Mouse (Mus musculus): ENCODE measurements around the gene Crybb1. TPM values are rescaled to one million over a fixed set of nuclear protein-coding genes. Genes with fewer than 3 reads are reported as not detected.
A peak's percentile ranks its signal among the peaks of the same experiment; 100 is the strongest.

Crybb1 gene
- total and polyA plus RNA-seq, 2 experiments, result not detected

DNA sequence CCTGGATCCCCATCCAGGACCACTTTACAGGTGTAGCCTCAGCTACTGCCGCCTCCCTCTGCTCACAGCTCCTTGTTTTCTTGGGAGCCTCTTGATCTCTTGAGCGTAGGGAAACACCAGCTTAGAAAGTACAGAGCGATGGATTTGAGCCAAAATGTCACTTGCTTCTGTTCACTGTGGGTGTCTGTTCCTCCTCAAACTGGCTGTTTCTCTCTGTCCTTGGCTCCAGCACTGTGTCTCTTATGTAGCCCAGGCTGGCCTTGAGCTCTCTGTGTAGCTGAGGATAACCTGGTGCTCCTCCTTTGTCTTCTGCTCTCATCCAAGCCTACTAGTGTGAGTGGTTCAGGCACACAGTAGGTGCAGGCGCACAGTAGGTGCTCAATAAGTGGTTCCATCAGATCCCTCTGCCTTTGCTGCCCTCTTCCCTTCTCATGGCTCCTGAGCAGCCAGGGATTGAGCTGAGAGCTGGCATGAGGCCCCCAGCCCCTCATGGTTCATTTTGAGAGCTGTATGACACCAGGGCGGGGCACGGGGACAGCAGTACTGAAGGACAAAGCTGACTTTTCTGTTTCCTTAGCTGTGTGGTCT, 45.2 kb downstream of the Crybb1 start:
- Histone ChIP-seq H3K79me2 (ENCODE audit: control insufficient read depth, insufficient read depth, low read length) (peaks cover 29% of the 10 kb centered on the region), H3K4me3 (ENCODE audit: insufficient read depth, low read depth, low read length) (no peak overlapping the region), H3K27me3 (ENCODE audit: control insufficient read depth, insufficient read depth, low read length) (no peaks in the 10 kb centered on the region), H3K27ac (replicated peaks; ENCODE audit: insufficient read depth, low read depth, low read length) (no peak overlapping the region), H3K4me1 (ENCODE audit: control insufficient read depth, insufficient read depth, low read length) (peaks cover 57% of the 10 kb centered on the region), H3K36me3 (ENCODE audit: control insufficient read depth, insufficient read depth, low read length) (no peaks in the 10 kb centered on the region), H3K9ac (ENCODE audit: low read depth, low read length) (no peak overlapping the region)
- DNase-seq (ENCODE audit: extremely low read depth, low read depth, low spot score), result peak; percentile 27
- 86% methylated on average over 6 of the region's 6 CpGs for WGBS
- TF ChIP-seq POLR2A (IDR thresholded peaks at IDR 0.05; ENCODE audit: extremely low read depth, insufficient read depth, low read length) (no peak), CTCF (IDR thresholded peaks at IDR 0.05; ENCODE audit: low read depth, low read length) (no peak)

DNA sequence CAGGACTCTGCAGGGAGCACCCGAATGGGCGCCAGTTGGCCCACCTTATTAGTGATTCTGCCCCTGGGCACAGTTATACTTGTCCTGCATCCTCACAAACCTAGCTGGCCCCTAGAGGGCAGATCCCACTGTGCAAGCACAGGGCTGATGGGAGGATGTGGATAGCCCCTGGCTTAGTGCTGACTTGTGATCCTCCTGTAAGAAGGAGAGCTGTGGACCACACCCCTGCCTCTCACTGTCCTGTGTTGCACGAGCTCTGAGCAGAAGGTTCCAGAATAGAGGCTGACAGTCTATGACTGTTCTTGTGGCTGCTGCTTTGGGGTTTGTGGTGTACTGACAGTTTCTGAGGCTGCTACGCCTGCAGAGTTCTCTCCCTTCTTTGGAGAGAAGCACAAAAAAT, 46.1 kb downstream of the Crybb1 start:
- Histone ChIP-seq H3K27ac (replicated peaks; ENCODE audit: insufficient read depth, low read depth, low read length) (peak overlapping the region; percentile 62), H3K79me2 (ENCODE audit: control insufficient read depth, insufficient read depth, low read length) (peaks cover 27% of the 10 kb centered on the region), H3K4me1 (ENCODE audit: control insufficient read depth, insufficient read depth, low read length) (peaks cover 50% of the 10 kb centered on the region), H3K36me3 (ENCODE audit: control insufficient read depth, insufficient read depth, low read length) (no peaks in the 10 kb centered on the region), H3K9ac (ENCODE audit: low read depth, low read length) (peak overlapping the region; percentile 27; the same call in 1 of the 2 replicates), H3K4me3 (ENCODE audit: insufficient read depth, low read depth, low read length) (no peak overlapping the region), H3K27me3 (ENCODE audit: control insufficient read depth, insufficient read depth, low read length) (no peaks in the 10 kb centered on the region)
- 61% methylated on average over 4 of the region's 4 CpGs for WGBS
- no peak for TF ChIP-seq POLR2A (IDR thresholded peaks at IDR 0.05; ENCODE audit: extremely low read depth, insufficient read depth, low read length)
- TF ChIP-seq CTCF (IDR thresholded peaks at IDR 0.05; ENCODE audit: low read depth, low read length), result peak; percentile 28; the same call in 1 of the 2 replicates
- DNase-seq (ENCODE audit: extremely low read depth, low read depth, low spot score), result no peak

DNA sequence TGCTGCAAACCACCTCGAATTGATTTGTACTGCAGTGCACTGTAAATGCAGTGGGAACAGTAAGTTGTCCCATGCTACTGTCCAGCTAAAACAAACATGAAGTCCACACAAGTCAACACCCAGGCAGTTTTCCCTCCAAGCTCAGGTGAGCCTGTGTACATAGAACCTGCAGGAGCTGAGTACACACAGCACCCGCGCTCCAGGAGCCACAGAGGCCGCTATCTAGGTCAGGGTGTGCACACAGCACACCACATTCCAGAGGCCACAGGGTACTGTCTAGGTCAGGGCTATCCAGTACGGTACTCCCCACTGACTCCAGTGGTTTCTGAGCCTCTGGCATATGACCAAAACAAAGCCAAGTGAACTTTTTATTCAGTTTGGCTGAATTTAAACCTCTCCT, 46.7 kb downstream of the Crybb1 start:
- no peaks in the 10 kb centered on the region for H3K36me3 ChIP-seq (ENCODE audit: control insufficient read depth, insufficient read depth, low read length)
- no peak overlapping the region for H3K4me3 ChIP-seq (ENCODE audit: insufficient read depth, low read depth, low read length)
- H3K4me1 ChIP-seq (ENCODE audit: control insufficient read depth, insufficient read depth, low read length), result peaks cover 44% of the 10 kb centered on the region
- TF ChIP-seq CTCF (IDR thresholded peaks at IDR 0.05; ENCODE audit: low read depth, low read length), result no peak
- no peak for TF ChIP-seq POLR2A (IDR thresholded peaks at IDR 0.05; ENCODE audit: extremely low read depth, insufficient read depth, low read length)
- H3K27me3 ChIP-seq (ENCODE audit: control insufficient read depth, insufficient read depth, low read length), result no peaks in the 10 kb centered on the region
- 0 out of 2 replicates have a peak overlapping the region, but pooled peaks have one; percentile 22 for H3K9ac ChIP-seq (ENCODE audit: low read depth, low read length)
- WGBS, result 10% methylated on average over 5 of the region's 5 CpGs
- H3K27ac ChIP-seq (replicated peaks; ENCODE audit: insufficient read depth, low read depth, low read length), result peak overlapping the region; percentile 64
- DNase-seq (ENCODE audit: extremely low read depth, low read depth, low spot score), result peak; percentile 100
- peaks cover 21% of the 10 kb centered on the region for H3K79me2 ChIP-seq (ENCODE audit: control insufficient read depth, insufficient read depth, low read length)

DNA sequence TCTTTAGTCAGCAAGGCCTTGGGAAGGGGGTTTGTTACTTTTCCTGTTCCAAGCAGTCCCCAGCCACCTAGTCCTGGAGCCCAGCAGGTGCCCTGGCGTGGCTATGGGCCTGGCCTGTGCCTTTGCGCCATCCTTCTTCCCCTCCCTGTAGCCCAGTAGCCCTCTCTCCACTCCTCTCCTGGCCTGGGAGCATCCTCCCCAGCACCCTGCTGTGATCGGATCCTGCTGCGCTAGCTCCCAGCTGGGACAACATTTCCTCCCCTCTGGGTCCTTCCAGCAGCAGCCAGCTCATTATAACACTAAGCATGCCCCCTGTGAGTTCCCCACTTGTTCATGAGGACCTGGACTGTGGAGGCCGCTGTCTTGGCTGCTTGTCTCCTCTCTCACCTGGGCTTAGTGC, 50.2 kb downstream of the Crybb1 start:
- Histone ChIP-seq H3K4me3 (ENCODE audit: insufficient read depth, low read depth, low read length) (no peak overlapping the region), H3K27me3 (ENCODE audit: control insufficient read depth, insufficient read depth, low read length) (no peaks in the 10 kb centered on the region), H3K79me2 (ENCODE audit: control insufficient read depth, insufficient read depth, low read length) (peaks cover 9% of the 10 kb centered on the region; the same call in 1 of the 2 replicates), H3K27ac (replicated peaks; ENCODE audit: insufficient read depth, low read depth, low read length) (no peak overlapping the region), H3K4me1 (ENCODE audit: control insufficient read depth, insufficient read depth, low read length) (peaks cover 16% of the 10 kb centered on the region), H3K36me3 (ENCODE audit: control insufficient read depth, insufficient read depth, low read length) (peaks cover 6% of the 10 kb centered on the region; the same call in 1 of the 2 replicates), H3K9ac (ENCODE audit: low read depth, low read length) (no peak overlapping the region)
- no peak for TF ChIP-seq CTCF (IDR thresholded peaks at IDR 0.05; ENCODE audit: low read depth, low read length)
- no peak for DNase-seq (ENCODE audit: extremely low read depth, low read depth, low spot score)
- 96% methylated on average over 5 of the region's 5 CpGs for WGBS

DNA sequence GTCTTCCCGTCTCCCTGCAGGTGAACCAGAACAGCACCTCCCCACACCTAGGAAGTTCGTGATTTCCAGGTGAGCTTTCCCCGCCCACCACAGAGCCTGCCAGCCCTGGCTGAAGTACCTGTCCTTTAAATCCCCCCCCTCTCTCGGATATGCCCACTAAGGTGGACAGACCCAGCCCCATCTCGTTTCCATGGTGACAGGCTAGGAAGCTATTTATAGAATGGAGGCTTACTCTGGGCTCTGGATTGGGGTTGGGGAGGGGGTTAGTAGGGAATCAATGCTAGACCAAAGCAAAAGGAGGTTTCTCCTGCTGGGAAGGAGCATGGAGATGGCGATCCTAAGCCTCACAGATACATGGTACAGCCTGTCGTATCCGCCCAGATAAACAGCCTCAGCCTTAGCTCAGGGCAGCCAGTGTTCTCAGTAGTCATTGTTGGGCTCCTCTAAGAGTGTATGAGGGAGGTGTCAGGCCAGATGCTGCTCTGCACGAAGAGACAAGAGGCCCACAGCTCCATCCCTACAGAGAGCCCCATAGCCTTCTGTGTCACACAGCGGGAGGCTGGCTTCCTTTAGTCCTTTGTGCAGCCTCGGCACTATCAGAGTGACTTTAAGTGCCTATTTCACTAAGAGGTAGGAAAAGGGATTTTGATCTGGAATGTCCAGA, 57.7 kb downstream of the Crybb1 start:
- no peak for TF ChIP-seq CTCF (IDR thresholded peaks at IDR 0.05; ENCODE audit: low read depth, low read length)
- TF ChIP-seq POLR2A (IDR thresholded peaks at IDR 0.05; ENCODE audit: extremely low read depth, insufficient read depth, low read length), result no peak
- H3K4me3 ChIP-seq (ENCODE audit: insufficient read depth, low read depth, low read length), result no peak overlapping the region
- no peak overlapping the region for H3K27ac ChIP-seq (replicated peaks; ENCODE audit: insufficient read depth, low read depth, low read length)
- WGBS, result 84% methylated on average over 11 of the region's 11 CpGs
- H3K9ac ChIP-seq (ENCODE audit: low read depth, low read length), result no peak overlapping the region
- no peaks in the 10 kb centered on the region for H3K27me3 ChIP-seq (ENCODE audit: control insufficient read depth, insufficient read depth, low read length)
- H3K79me2 ChIP-seq (ENCODE audit: control insufficient read depth, insufficient read depth, low read length), result no peaks in the 10 kb centered on the region
- DNase-seq (ENCODE audit: extremely low read depth, low read depth, low spot score), result no peak
- H3K4me1 ChIP-seq (ENCODE audit: control insufficient read depth, insufficient read depth, low read length), result no peaks in the 10 kb centered on the region
- peaks cover 17% of the 10 kb centered on the region for H3K36me3 ChIP-seq (ENCODE audit: control insufficient read depth, insufficient read depth, low read length)

DNA sequence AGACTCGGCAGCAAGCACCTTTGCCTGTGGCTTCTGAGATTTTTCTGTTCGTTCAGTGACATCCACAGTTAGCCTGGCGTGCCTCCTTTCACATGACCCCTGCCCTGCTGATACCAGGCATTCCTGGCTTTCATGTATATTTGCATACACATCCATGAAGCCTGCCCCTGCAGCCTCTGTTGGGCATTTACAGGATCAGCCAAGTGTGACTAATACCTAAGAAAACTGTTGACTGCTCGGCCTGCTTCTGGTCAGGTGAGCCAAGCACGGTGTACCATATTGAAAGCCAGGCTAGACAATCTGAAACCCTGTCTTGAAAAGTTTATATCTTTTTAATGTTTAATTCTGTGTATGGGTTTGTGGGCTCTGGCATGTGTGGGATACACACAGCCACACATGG, 60.9 kb downstream of the Crybb1 start:
- H3K36me3 ChIP-seq (ENCODE audit: control insufficient read depth, insufficient read depth, low read length), result peaks cover 9% of the 10 kb centered on the region
- H3K9ac ChIP-seq (ENCODE audit: low read depth, low read length), result no peak overlapping the region
- H3K4me3 ChIP-seq (ENCODE audit: insufficient read depth, low read depth, low read length), result no peak overlapping the region
- 75% methylated on average over 5 of the region's 5 CpGs for WGBS
- H3K27ac ChIP-seq (replicated peaks; ENCODE audit: insufficient read depth, low read depth, low read length), result no peak overlapping the region
- no peak for DNase-seq (ENCODE audit: extremely low read depth, low read depth, low spot score)
- H3K4me1 ChIP-seq (ENCODE audit: control insufficient read depth, insufficient read depth, low read length), result no peaks in the 10 kb centered on the region
- H3K27me3 ChIP-seq (ENCODE audit: control insufficient read depth, insufficient read depth, low read length), result no peaks in the 10 kb centered on the region
- TF ChIP-seq POLR2A (IDR thresholded peaks at IDR 0.05; ENCODE audit: extremely low read depth, insufficient read depth, low read length) (no peak), CTCF (IDR thresholded peaks at IDR 0.05; ENCODE audit: low read depth, low read length) (no peak)
- H3K79me2 ChIP-seq (ENCODE audit: control insufficient read depth, insufficient read depth, low read length), result no peaks in the 10 kb centered on the region
